Comparison of ENCODE assay signal across 24 mouse cellular contexts in genomic region chr6:86595865-86596440, GRCm38 (mm10). TPM values are rescaled to one million over a fixed set of nuclear protein-coding genes. Genes with fewer than 3 reads are reported as not detected.
DNase-seq lines count a peak whose midpoint lies in the region; ATAC-seq lines count a peak whose summit lies in the region.
"Had no signal": no experiment of that assay in that cellular context is flagged by ENCODE, and none has a peak within 500 bp of the region (broad histone marks: within the 10 kb centered on the region; RNA-seq: fewer than 3 reads in every experiment).

No protein-coding gene starts in this region.

- H3K9me3 ChIP-seq in intestine, embryonic 14.5 days (ENCODE audit: control insufficient read depth, low read length): no peaks in the 10 kb centered on the region
- H3K9me3 ChIP-seq: embryonic facial prominence, embryonic 13.5 days; heart, embryonic 15.5 days; hindbrain, embryonic 10.5 days; liver, embryonic 12.5 days; lung, embryonic 15.5 days; midbrain, embryonic 10.5 days had no signal

- 85% methylated on average over 17 of the region's 17 CpGs for WGBS in intestine, embryonic 14.5 days
- WGBS in large intestine, adult 2 months: 28% methylated on average over 17 of the region's 17 CpGs

- H3K27ac ChIP-seq in intestine, embryonic 14.5 days (ENCODE audit: low read depth): no peak overlapping the region
- H3K27ac ChIP-seq: embryonic facial prominence, embryonic 13.5 days; heart, embryonic 15.5 days; hindbrain, embryonic 10.5 days; hindbrain, postnatal 0 days; left cerebral cortex, adult 2 months; liver, embryonic 12.5 days; lung, embryonic 15.5 days; macrophage; midbrain, embryonic 10.5 days had no signal

- ATAC-seq in intestine, embryonic 14.5 days (replicated peaks; ENCODE audit: low FRiP score, low TSS enrichment, low read depth): peak; percentile 53; the same call in 1 of the 2 replicates
- ATAC-seq: activated CD4-positive, CD25-positive, alpha-beta regulatory T cell, adult 4 months; forebrain, embryonic 14.5 days; hindbrain, postnatal 0 days; liver, embryonic 12.5 days had no signal

- H3K4me3 ChIP-seq in intestine, embryonic 14.5 days (ENCODE audit: low read depth, low read length): no peak overlapping the region
- H3K4me3 ChIP-seq: embryonic facial prominence, embryonic 13.5 days; heart, embryonic 15.5 days; left cerebral cortex, adult 2 months; lung, embryonic 15.5 days had no signal

- H3K4me2 ChIP-seq in intestine, embryonic 14.5 days (ENCODE audit: low read length): no peak overlapping the region
- H3K4me2 ChIP-seq: lung, embryonic 15.5 days had no signal

- DNase-seq in kidney, adult 9 months: peak; percentile 37
- DNase-seq in kidney, postnatal 14 days: no peak
- DNase-seq in intestine, embryonic 14.5 days (ENCODE audit: low spot score): no peak
- DNase-seq in large intestine, adult 2 months (ENCODE audit: low read depth, low spot score): peak; percentile 75
- no peak for DNase-seq in urinary bladder, postnatal 36 days (ENCODE audit: low spot score in 2 of 2)
- no peak for DNase-seq in thymus, postnatal 36 days
- DNase-seq in cerebellum, adult 18-20 months: no peak
- DNase-seq: adrenal gland, postnatal 10 days; cerebellum, postnatal 14 days; gastrocnemius, postnatal 14 days; layer of hippocampus, adult 9-11 months; right cerebral cortex, postnatal 14 days; thymus, postnatal 4 days had no signal

- 0 out of 2 replicates have a peak, but pooled peaks cover 7% of the 10 kb centered on the region for H3K4me1 ChIP-seq in intestine, embryonic 14.5 days (replicated peaks; ENCODE audit: control insufficient read depth, insufficient read depth, low read length)

- H3K27me3 ChIP-seq in intestine, embryonic 14.5 days (replicated peaks; ENCODE audit: control insufficient read depth, insufficient read depth, low read length): no peaks in the 10 kb centered on the region
- H3K27me3 ChIP-seq: embryonic facial prominence, embryonic 13.5 days; heart, embryonic 15.5 days; lung, embryonic 15.5 days had no signal

- no peak overlapping the region for H3K9ac ChIP-seq in intestine, embryonic 14.5 days (ENCODE audit: low read length)
- H3K9ac ChIP-seq: embryonic facial prominence, embryonic 13.5 days; heart, embryonic 15.5 days; lung, embryonic 15.5 days had no signal

- H3K36me3 ChIP-seq in intestine, embryonic 14.5 days (ENCODE audit: control insufficient read depth, insufficient read depth, low read length): no peaks in the 10 kb centered on the region
- H3K36me3 ChIP-seq: embryonic facial prominence, embryonic 13.5 days; heart, embryonic 15.5 days; hindbrain, embryonic 10.5 days; liver, embryonic 12.5 days; lung, embryonic 15.5 days; midbrain, embryonic 10.5 days had no signal

RNA-seq across cellular contexts. Expression of gene Asprv1, which starts 32.0 kb away (rescaled TPM):
- 0.26 and 0.69 TPM in 2 replicates for polyA plus RNA-seq in intestine, embryonic 14.5 days (2014; fragmentation: Nextera tagmentation; extraction: Ambion mirVana)
- polyA plus RNA-seq in large intestine, adult 2 months (2012; rRNA removed): 0.76 and 0.88 TPM in 2 replicates

Comparison
In these comparisons a context has a peak if more than half of its experiments do, and no peak if none do; other contexts are left out.
1. DNase-seq: peak in kidney, adult 9 months (single experiment) and large intestine, adult 2 months (single experiment); none in kidney, postnatal 14 days (single experiment), intestine, embryonic 14.5 days (single experiment), urinary bladder, postnatal 36 days (0 of 2), thymus, postnatal 36 days (0 of 2) and cerebellum, adult 18-20 months (0 of 2).